Mouse (Mus musculus): ENCODE measurements at regions not wholly inside any gene's neighbourhood (a gene's known extent, or its start where the extent isn't known, plus 50 kb on each side); places are given as distances from the start of the nearest gene placed in this dataset.

DNA sequence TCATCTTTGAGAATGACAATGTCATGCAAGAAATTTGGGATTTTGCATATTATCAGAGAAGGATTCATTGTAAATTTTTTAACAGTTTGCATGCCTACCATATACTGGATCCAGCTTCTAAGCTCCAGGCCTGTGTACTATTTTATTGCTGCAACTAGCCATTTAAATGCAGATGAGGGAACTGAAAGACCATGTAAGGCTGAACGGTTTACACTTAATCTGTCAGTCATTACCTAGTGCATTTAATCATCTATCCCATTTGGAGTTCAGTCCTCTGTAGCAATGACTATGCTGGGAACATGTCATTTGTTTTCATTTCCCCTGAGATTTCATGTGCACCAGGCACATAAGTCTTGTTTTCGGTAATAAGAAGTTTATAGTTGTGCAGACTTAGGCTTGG lies 631.8 kb upstream of the Gm21961 start:
- no peak for DNase-seq

DNA sequence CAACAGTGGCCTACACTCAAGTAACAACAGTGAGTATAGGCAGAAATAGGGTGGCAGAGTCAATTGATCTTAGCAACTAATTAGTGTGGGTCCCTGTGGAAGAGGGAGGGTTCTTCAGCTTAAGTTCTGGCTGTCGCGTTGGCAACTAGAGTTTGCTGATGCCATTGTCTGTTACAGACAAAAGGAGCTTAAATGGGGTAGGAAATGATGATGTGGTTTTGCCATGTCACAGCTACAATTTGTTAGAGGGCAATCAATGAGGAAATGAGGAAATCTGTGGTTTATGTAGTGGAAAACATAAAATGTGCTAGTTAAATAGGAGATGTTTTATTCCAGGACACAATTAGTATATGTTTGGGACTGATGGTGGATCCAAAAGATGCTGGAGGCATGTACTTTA lies 624.8 kb upstream of the Gm21961 start:
- DNase-seq, result no peak

GRCm38 (mm10) chr15:65637520-65638184 lies 622.9 kb upstream of the Gm21961 start:
- DNase-seq, result peak; percentile 25

DNA sequence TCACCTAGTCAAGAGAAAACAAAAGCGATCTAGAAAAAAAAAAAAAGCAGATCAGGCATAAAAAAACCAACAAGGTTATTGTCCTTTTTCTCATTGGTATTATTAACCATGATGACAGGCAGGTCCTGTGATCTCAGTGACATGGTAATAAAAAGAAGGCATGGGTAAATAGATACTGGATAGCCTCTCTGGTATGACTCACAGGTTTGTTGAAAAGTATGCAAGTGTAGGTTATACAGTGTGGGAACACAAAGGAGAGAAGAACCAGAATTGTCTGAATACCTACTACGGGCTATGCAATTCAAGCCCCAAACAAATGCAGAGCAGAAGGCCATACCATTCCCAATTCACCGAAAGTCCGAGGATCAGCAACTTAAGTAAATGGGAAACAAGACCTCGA lies 617.7 kb upstream of the Gm21961 start:
- no peak for DNase-seq

- no peak for DNase-seq
These were observed 615.8 kb upstream of the Gm21961 start for GRCm38 (mm10) chr15:65630476-65630875.

DNA sequence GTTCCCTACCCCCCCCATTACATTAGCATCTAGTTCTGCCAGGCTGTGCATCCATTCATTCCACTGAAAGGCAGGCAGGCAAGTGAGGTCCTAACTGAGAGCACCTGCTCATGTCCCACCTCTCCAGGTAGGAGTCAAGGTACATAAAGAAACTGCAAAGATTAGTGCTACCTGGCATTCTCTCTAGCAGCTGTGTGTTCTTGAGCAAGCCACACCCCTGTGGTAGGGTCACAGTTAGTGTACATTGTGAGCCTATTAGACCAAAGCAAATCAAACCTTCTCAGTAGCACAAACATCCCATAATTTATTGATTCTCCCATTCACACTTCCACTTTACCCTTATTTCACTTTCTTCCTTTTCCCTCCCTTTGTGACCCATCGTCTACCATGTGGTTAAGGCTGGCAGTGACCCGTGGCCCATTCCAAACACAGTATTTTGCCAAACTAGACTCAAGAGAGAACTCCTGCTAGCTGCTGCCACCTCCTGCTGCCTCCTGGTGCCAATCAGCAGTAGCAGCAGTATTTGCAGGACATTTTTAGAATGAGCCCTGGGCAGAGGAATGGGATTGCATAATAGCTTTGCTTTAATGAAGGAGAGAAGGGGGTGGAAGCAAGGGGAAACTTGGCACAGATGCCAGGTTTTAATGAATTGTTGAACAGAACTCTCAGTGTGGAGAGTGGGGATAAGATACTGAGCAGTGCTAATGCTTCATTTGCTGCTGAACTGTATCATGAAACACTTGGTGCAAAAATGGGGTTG lies 578.2 kb upstream of the Gm21961 start:
- peak; percentile 43 for DNase-seq

DNA sequence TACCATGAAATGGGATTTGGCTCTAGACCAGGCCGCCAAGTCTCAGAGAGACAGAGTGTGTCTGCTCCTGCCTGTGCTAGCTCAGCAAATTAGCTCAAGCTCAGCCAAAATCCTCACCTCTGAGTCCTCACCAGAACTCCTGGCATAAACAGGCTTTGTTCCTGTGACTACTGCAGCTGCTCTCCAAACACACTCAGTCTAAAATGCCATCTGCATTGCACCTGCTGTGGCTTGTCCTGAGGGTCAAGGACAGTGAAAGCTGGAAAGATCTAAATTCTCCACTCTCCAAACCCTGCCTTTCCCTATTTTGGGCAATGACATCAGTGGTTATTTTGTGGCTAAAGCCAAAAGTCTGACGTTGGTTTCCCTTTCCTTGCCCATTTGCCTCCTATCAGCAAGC lies 570.9 kb upstream of the Gm21961 start:
- DNase-seq, result no peak

DNA sequence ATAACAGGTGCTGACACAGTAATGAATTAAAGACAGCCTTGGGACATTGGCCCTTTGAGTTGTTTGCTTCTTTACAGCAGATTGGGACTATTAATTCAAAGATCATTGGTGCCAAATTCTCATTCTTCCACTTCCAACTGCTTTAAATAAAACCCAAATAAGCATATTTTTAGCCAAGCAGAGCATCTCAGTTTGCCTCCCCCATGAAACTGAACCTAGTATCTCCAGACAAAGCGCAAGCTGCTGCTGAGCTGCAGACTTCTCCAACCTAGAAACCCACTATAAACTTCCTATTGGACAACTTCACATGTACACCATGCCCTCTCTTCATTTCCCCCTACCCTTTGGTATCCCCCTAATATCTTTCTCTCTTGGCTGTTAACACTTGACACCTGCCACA lies 564.6 kb upstream of the Gm21961 start:
- DNase-seq, result no peak

- DNase-seq, result no peak
These were observed 553.2 kb upstream of the Gm21961 start for GRCm38 (mm10) chr15:65567931-65568330.

- DNase-seq, result no peak
These were observed 543.4 kb upstream of the Gm21961 start for GRCm38 (mm10) chr15:65557846-65558835.

DNA sequence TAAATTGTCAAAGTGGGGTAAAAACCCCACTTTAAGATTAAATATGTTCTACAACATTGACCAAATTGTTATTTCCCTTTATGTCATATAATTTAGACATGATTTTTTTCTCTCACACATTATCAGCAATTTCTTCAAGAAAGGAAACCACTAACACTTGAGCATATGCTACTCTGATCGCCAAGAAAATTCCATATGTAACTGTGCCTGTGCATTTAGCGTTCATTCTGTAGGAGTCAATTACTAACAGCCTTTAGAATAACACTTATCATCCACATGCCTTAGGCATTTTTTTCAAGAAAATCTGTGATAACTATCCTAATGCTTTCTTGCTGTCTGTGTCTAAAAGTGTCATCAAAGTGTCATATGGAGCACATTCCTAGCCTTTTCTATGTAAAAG lies 534.3 kb upstream of the Gm21961 start:
- DNase-seq, result no peak

DNA sequence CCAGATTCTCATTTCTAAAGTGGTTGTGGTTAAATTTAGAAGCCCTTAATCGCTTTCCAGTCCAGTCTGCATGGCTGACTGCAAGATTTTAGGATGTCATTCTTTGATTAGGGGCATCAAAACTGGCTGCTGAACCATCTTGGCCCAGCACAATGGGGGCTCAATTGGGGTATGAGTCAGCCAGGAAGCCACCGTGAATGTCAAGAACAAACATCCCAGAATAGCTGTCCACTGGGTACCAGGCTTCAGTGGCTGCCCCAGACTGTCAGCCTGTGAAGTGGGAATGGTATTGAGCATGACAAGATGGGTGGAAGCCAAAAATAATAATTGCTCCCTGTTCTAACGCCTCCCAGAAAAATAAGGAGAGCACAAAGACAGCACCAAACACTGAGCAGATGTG lies 520.9 kb upstream of the Gm21961 start:
- DNase-seq, result no peak

GRCm38 (mm10) chr15:65532241-65532640 lies 517.5 kb upstream of the Gm21961 start:
- no peak for DNase-seq

GRCm38 (mm10) chr15:65502656-65503055 lies 488.0 kb upstream of the Gm21961 start:
- DNase-seq, result no peak

GRCm38 (mm10) chr15:65478940-65479339 lies 464.2 kb upstream of the Gm21961 start:
- DNase-seq, result no peak

- DNase-seq, result no peak
These were observed 440.6 kb upstream of the Gm21961 start for GRCm38 (mm10) chr15:65455203-65455816.

DNA sequence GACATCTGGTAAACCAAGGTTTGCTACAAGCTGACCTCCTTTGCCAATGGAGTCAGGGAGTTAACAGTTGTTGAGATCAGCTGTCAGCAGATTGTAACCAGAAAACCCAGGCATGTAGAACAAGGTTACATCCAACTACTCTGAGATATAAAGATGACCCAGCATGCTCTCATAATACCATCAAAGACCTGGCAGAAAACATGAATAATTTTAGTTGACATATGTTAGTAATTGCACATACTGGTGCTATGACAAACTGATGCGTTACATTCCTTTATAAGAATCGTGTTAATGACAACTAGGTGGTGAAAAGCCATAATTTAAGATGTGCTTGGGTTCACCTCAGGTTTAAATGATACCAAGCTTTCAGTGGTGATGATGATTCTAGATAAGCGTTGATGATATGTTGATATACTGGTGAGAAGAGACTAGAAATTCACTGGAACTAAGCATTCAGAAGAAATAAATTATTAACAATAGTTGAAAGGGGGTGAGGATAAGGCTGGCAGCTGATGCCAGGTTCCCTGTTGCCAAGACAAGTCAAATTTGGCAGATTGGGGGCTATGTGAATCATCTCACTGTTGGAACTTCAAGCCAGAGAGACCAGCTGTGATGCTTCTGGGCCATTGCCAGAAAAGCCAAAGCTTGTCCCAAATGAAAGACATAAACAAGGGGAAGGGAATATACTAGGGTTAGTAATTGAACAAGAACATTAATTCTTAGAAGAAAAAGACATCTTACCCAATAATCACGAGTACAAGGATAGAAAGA lies 437.7 kb upstream of the Gm21961 start:
- no peak for DNase-seq

GRCm38 (mm10) chr15:65419736-65420135 lies 405.0 kb upstream of the Gm21961 start:
- no peak for DNase-seq

Data from kidney, adult 11 months (tissue).